Mouse (Mus musculus) midbrain, embryonic 15.5 days (tissue): Measurements from ENCODE around the gene Myl4. TPM values are rescaled to one million over a fixed set of nuclear protein-coding genes. Genes with fewer than 3 reads are reported as not detected.
"Not testable (repeated sequence)": the region's sequence is repeated elsewhere in the genome, so short reads cannot be mapped to it uniquely, and the experiment has no call there.

Experiments
- ATAC-seq: fragments of 200-750 bp; cut with Nextera tagmentation; replicated peaks from 2 replicates; pipeline ENCODE4 v1.8.0; 2017; ENCODE audit warnings: moderate TSS enrichment
- H3K27ac ChIP-seq: fragments of 300-500 bp; sonication (generic); 2 replicates; pipeline ENCODE4 v1.5.1; 2015; ENCODE audit warnings: mild to moderate bottlenecking, inconsistent platforms
- H3K27me3 ChIP-seq: fragments of 300-500 bp; sonication (generic); replicated peaks from 2 replicates; pipeline ENCODE4 v1.6.1; 2015; ENCODE audit warnings: inconsistent platforms
- H3K36me3 ChIP-seq: fragments of 300-500 bp; sonication (generic); replicated peaks from 2 replicates; pipeline ENCODE4 v1.6.1; 2015; ENCODE audit warnings: inconsistent platforms
- H3K4me1 ChIP-seq: fragments of 300-500 bp; sonication (generic); 2 replicates; pipeline ENCODE4 v1.6.1; 2015; ENCODE audit warnings: inconsistent platforms
- H3K4me2 ChIP-seq: fragments of 300-500 bp; sonication (generic); 2 replicates; pipeline ENCODE4 v1.6.1; 2015; ENCODE audit warnings: inconsistent platforms, mild to moderate bottlenecking, moderate library complexity
- H3K4me3 ChIP-seq: fragments of 300-500 bp; sonication (generic); 2 replicates; pipeline ENCODE4 v1.5.1; 2015; ENCODE audit warnings: mild to moderate bottlenecking, inconsistent platforms
- H3K9ac ChIP-seq: fragments of 300-500 bp; sonication (generic); 2 replicates; pipeline ENCODE4 v1.6.1; 2015; ENCODE audit warnings: mild to moderate bottlenecking, inconsistent platforms
- H3K9me3 ChIP-seq: fragments of 300-500 bp; sonication (generic); 2 replicates; pipeline ENCODE4 v1.6.1; 2016; ENCODE audit warnings: inconsistent platforms
- WGBS: fragments of 180-500 bp; shearing (Covaris S2); methylation state at CpG from one replicate; pipeline ENCODE4 v1.1.7; 2015; ENCODE audit warnings: mixed read lengths; 5-methylcytosine and 5-hydroxymethylcytosine counted together
- polyA plus RNA-seq: library from polyadenylated mRNA; unstranded; fragments of >200 nt; fragmentation: Nextera tagmentation; extraction: Ambion mirVana; gene quantifications from 2 replicates; pipeline ENCODE4 v1.2.1, GENCODE M21; 2015

Gene Myl4
- polyA plus RNA-seq, 1 experiment from 2014 or later = 2.6 TPM

GRCm38 (mm10) chr11:104558065-104558464 is 7.6 kb downstream of the Myl4 start:
- ATAC-seq = no peak
- Histone ChIP-seq H3K4me2 (no peak overlapping the region), H3K4me1 (no peaks in the 10 kb centered on the region), H3K4me3 (no peak overlapping the region), H3K27me3 (no peaks in the 10 kb centered on the region; the same call in 1 of the 2 replicates), H3K36me3 (no peaks in the 10 kb centered on the region), H3K27ac (no peak overlapping the region), H3K9ac (no peak overlapping the region), H3K9me3 (no peaks in the 10 kb centered on the region)
- 88% methylated on average over 4 of the region's 4 CpGs for WGBS

- no peak overlapping the region for H3K4me2 ChIP-seq
- no peak overlapping the region for H3K9ac ChIP-seq
- H3K27ac ChIP-seq = no peak overlapping the region
- 45% methylated on average over 4 of the region's 4 CpGs for WGBS
- no peaks in the 10 kb centered on the region for H3K36me3 ChIP-seq
- H3K27me3 ChIP-seq = no peaks in the 10 kb centered on the region
- H3K4me1 ChIP-seq = no peaks in the 10 kb centered on the region
- no peak for ATAC-seq
- H3K4me3 ChIP-seq = no peak overlapping the region
- no peaks in the 10 kb centered on the region for H3K9me3 ChIP-seq
Measured at GRCm38 (mm10) chr11:104558651-104559403, 8.4 kb downstream of the Myl4 start.

- Histone ChIP-seq H3K4me3 (no peak overlapping the region), H3K9ac (no peak overlapping the region), H3K27ac (no peak overlapping the region), H3K36me3 (no peaks in the 10 kb centered on the region), H3K4me1 (no peaks in the 10 kb centered on the region), H3K4me2 (no peak overlapping the region), H3K27me3 (no peaks in the 10 kb centered on the region), H3K9me3 (no peaks in the 10 kb centered on the region)
- ATAC-seq = no peak
- 63% methylated on average over 2 of the region's 2 CpGs for WGBS
Measured at GRCm38 (mm10) chr11:104560971-104561370, 10.5 kb downstream of the Myl4 start.

GRCm38 (mm10) chr11:104563496-104563895 is 13.0 kb downstream of the Myl4 start:
- Histone ChIP-seq H3K27me3 (no peaks in the 10 kb centered on the region), H3K36me3 (no peaks in the 10 kb centered on the region), H3K9ac (no peak overlapping the region), H3K4me2 (no peak overlapping the region), H3K9me3 (no peaks in the 10 kb centered on the region), H3K4me1 (no peaks in the 10 kb centered on the region), H3K4me3 (no peak overlapping the region), H3K27ac (no peak overlapping the region)
- no peak for ATAC-seq
- WGBS = 69% methylated on average over 1 of the region's 1 CpGs

- H3K4me3 ChIP-seq = no peak overlapping the region
- ATAC-seq = no peak
Measured at GRCm38 (mm10) chr11:104565172-104565571, 14.7 kb downstream of the Myl4 start.

GRCm38 (mm10) chr11:104566097-104566496 is 15.6 kb downstream of the Myl4 start:
- H3K27ac ChIP-seq = no peak overlapping the region
- no peaks in the 10 kb centered on the region for H3K36me3 ChIP-seq
- 92% methylated on average over 6 of the region's 6 CpGs for WGBS
- no peak overlapping the region for H3K4me3 ChIP-seq
- no peak overlapping the region for H3K4me2 ChIP-seq
- H3K9ac ChIP-seq = no peak overlapping the region
- H3K27me3 ChIP-seq = no peaks in the 10 kb centered on the region
- H3K9me3 ChIP-seq = no peaks in the 10 kb centered on the region
- ATAC-seq = no peak
- peaks cover under 1% of the 10 kb centered on the region; the same call in 1 of the 2 replicates for H3K4me1 ChIP-seq

More at GRCm38 (mm10) chr11:104565172-104565571, 14.7 kb downstream of the Myl4 start:
- 84% methylated on average over 9 of the region's 9 CpGs for WGBS
- H3K4me1 ChIP-seq = no peaks in the 10 kb centered on the region
- no peaks in the 10 kb centered on the region for H3K9me3 ChIP-seq
- H3K4me2 ChIP-seq = no peak overlapping the region
- no peak overlapping the region for H3K9ac ChIP-seq
- no peaks in the 10 kb centered on the region for H3K27me3 ChIP-seq
- H3K36me3 ChIP-seq = no peaks in the 10 kb centered on the region
- no peak overlapping the region for H3K27ac ChIP-seq

- H3K27me3 ChIP-seq = no peaks in the 10 kb centered on the region
- ATAC-seq = no peak
Measured at GRCm38 (mm10) chr11:104566796-104567195, 16.3 kb downstream of the Myl4 start.

GRCm38 (mm10) chr11:104567736-104568135 is 17.3 kb downstream of the Myl4 start:
- no peak overlapping the region for H3K4me3 ChIP-seq
- H3K4me1 ChIP-seq = peaks cover 5% of the 10 kb centered on the region; the same call in 1 of the 2 replicates
- no peaks in the 10 kb centered on the region for H3K36me3 ChIP-seq
- H3K27ac ChIP-seq = no peak overlapping the region
- no peaks in the 10 kb centered on the region for H3K9me3 ChIP-seq
- H3K9ac ChIP-seq = no peak overlapping the region
- WGBS = 88% methylated on average over 9 of the region's 9 CpGs
- no peaks in the 10 kb centered on the region for H3K27me3 ChIP-seq
- ATAC-seq = no peak
- H3K4me2 ChIP-seq = no peak overlapping the region

More at GRCm38 (mm10) chr11:104566796-104567195, 16.3 kb downstream of the Myl4 start:
- Histone ChIP-seq H3K4me1 (peaks cover 5% of the 10 kb centered on the region; the same call in 1 of the 2 replicates), H3K27ac (no peak overlapping the region), H3K9ac (no peak overlapping the region), H3K36me3 (no peaks in the 10 kb centered on the region), H3K9me3 (no peaks in the 10 kb centered on the region), H3K4me2 (no peak overlapping the region), H3K4me3 (no peak overlapping the region)
- WGBS = 84% methylated on average over 2 of the region's 2 CpGs

- WGBS = 94% methylated on average over 4 of the region's 4 CpGs
- no peaks in the 10 kb centered on the region for H3K9me3 ChIP-seq
- H3K4me1 ChIP-seq = peaks cover 5% of the 10 kb centered on the region; the same call in 1 of the 2 replicates
- H3K27ac ChIP-seq = no peak overlapping the region
- no peak overlapping the region for H3K4me3 ChIP-seq
- H3K27me3 ChIP-seq = no peaks in the 10 kb centered on the region
- no peak overlapping the region for H3K9ac ChIP-seq
- no peak for ATAC-seq
- H3K4me2 ChIP-seq = no peak overlapping the region
- H3K36me3 ChIP-seq = no peaks in the 10 kb centered on the region
Measured at GRCm38 (mm10) chr11:104568326-104568725, 17.9 kb downstream of the Myl4 start.

GRCm38 (mm10) chr11:104570515-104570914 is 20.1 kb downstream of the Myl4 start:
- H3K27me3 ChIP-seq, H3K9me3 ChIP-seq, H3K9ac ChIP-seq, H3K4me3 ChIP-seq, H3K4me2 ChIP-seq, H3K36me3 ChIP-seq, H3K27ac ChIP-seq, ATAC-seq, H3K4me1 ChIP-seq: not testable (repeated sequence)
- 84% methylated on average over 8 of the region's 8 CpGs for WGBS

- H3K9me3 ChIP-seq, H3K27ac ChIP-seq, H3K4me1 ChIP-seq, H3K36me3 ChIP-seq, H3K27me3 ChIP-seq: not testable (repeated sequence)
- WGBS = 6% methylated on average over 28 of the region's 28 CpGs
- H3K4me2 ChIP-seq = peak overlapping the region; percentile 64
- ATAC-seq = 0 out of 2 replicates have a peak, but pooled peaks have one; percentile 45
- H3K4me3 ChIP-seq = peak overlapping the region; percentile 37
- peak overlapping the region; percentile 34 for H3K9ac ChIP-seq
Measured at GRCm38 (mm10) chr11:104571373-104571772, 20.9 kb downstream of the Myl4 start.

- Histone ChIP-seq H3K4me3 (no peak overlapping the region), H3K4me1 (peaks cover 5% of the 10 kb centered on the region; the same call in 1 of the 2 replicates), H3K9me3 (no peaks in the 10 kb centered on the region), H3K36me3 (no peaks in the 10 kb centered on the region), H3K27ac (no peak overlapping the region), H3K4me2 (no peak overlapping the region), H3K9ac (no peak overlapping the region), H3K27me3 (no peaks in the 10 kb centered on the region)
- 65% methylated on average over 7 of the region's 7 CpGs for WGBS
- ATAC-seq = no peak
Measured at GRCm38 (mm10) chr11:104572091-104572490, 21.6 kb downstream of the Myl4 start.

- WGBS = 64% methylated on average over 2 of the region's 2 CpGs
- no peaks in the 10 kb centered on the region for H3K27me3 ChIP-seq
- H3K4me2 ChIP-seq = no peak overlapping the region
- no peaks in the 10 kb centered on the region for H3K9me3 ChIP-seq
- no peak overlapping the region for H3K4me3 ChIP-seq
- no peak overlapping the region for H3K27ac ChIP-seq
- H3K36me3 ChIP-seq = no peaks in the 10 kb centered on the region
- no peak overlapping the region for H3K9ac ChIP-seq
- peaks cover 5% of the 10 kb centered on the region; the same call in 1 of the 2 replicates for H3K4me1 ChIP-seq
- no peak for ATAC-seq
Measured at GRCm38 (mm10) chr11:104572566-104572965, 22.1 kb downstream of the Myl4 start.
